Mouse (Mus musculus): ENCODE results near the gene Lin52.

GRCm38 (mm10) chr12:84532830-84533199 lies 81.6 kb downstream of the Lin52 start:
- TF ChIP-seq CTCF (conservative IDR thresholded peaks at IDR 0.05; ENCODE audit: insufficient read depth, insufficient read length, low read depth, low read length) (no peak), POLR2A (IDR thresholded peaks at IDR 0.05; ENCODE audit: low read depth, low read length) (no peak)
